Mouse (Mus musculus) embryonic fibroblast, embryonic 13.5 days (primary cell): ENCODE measurements around the gene Zswim3.

Experiments used
- CTCF ChIP-seq: IDR thresholded peaks from 2 replicates; pipeline ENCODE4 v1.5.1; 2011; ENCODE audit warnings: mild to moderate bottlenecking, control low read depth, low read length, moderate library complexity, borderline replicate concordance; ENCODE audit not compliant: insufficient read depth
- POLR2A ChIP-seq: IDR thresholded peaks from 2 replicates; pipeline ENCODE4 v1.6.1; 2011; ENCODE audit warnings: low read depth, mild to moderate bottlenecking, control low read depth, low read length, moderate library complexity

GRCm38 (mm10) chr2:164778015-164778287 lies 26.9 kb upstream of the Zswim3 start:
- TF ChIP-seq POLR2A (no peak), CTCF (no peak)
